Mouse (Mus musculus) heart, embryonic 15.5 days (tissue): Measurements from ENCODE around the gene Icam5. TPM values are rescaled to one million over a fixed set of nuclear protein-coding genes. Genes with fewer than 3 reads are reported as not detected.
A peak's percentile ranks its signal among the peaks of the same experiment; 100 is the strongest.
"Not testable (repeated sequence)": the region's sequence is repeated elsewhere in the genome, so short reads cannot be mapped to it uniquely, and the experiment has no call there.

Experiments
- ATAC-seq: fragments of 200-750 bp; cut with Nextera tagmentation; replicated peaks from 2 replicates; pipeline ENCODE4 v1.8.0; 2017; ENCODE audit warnings: low read depth, moderate TSS enrichment; ENCODE audit not compliant: insufficient number of reproducible peaks, insufficient read depth, low FRiP score
- H3K27ac ChIP-seq: fragments of 300-500 bp; sonication (generic); 2 replicates; pipeline ENCODE4 v1.5.1; 2015; ENCODE audit warnings: mild to moderate bottlenecking, inconsistent platforms
- H3K27me3 ChIP-seq: fragments of 300-500 bp; sonication (generic); 2 replicates; pipeline ENCODE4 v1.6.1; 2015; ENCODE audit warnings: inconsistent platforms
- H3K36me3 ChIP-seq: fragments of 300-500 bp; sonication (generic); 2 replicates; pipeline ENCODE4 v1.6.1; 2015; ENCODE audit warnings: mild to moderate bottlenecking, inconsistent platforms
- H3K4me1 ChIP-seq: fragments of 300-500 bp; sonication (generic); replicated peaks from 2 replicates; pipeline ENCODE4 v1.6.1; 2015; ENCODE audit warnings: inconsistent platforms
- H3K4me2 ChIP-seq: fragments of 300-500 bp; sonication (generic); 2 replicates; pipeline ENCODE4 v1.6.1; 2015; ENCODE audit warnings: inconsistent platforms, mild to moderate bottlenecking, moderate library complexity
- H3K4me3 ChIP-seq: fragments of 300-500 bp; sonication (generic); 2 replicates; pipeline ENCODE4 v1.5.1; 2015; ENCODE audit warnings: mild to moderate bottlenecking, inconsistent platforms
- H3K9ac ChIP-seq: fragments of 300-500 bp; sonication (generic); 2 replicates; pipeline ENCODE4 v1.6.1; 2015; ENCODE audit warnings: mild to moderate bottlenecking, inconsistent platforms
- H3K9me3 ChIP-seq: fragments of 300-500 bp; sonication (generic); replicated peaks from 2 replicates; pipeline ENCODE4 v1.6.1; 2016; ENCODE audit warnings: inconsistent platforms
- WGBS: fragments of 180-500 bp; shearing (Covaris S2); methylation state at CpG from one replicate; pipeline ENCODE4 v1.1.7; 2015; ENCODE audit warnings: mixed read lengths; 5-methylcytosine and 5-hydroxymethylcytosine counted together
- polyA plus RNA-seq: library from polyadenylated mRNA; unstranded; fragments of >200 nt; fragmentation: Nextera tagmentation; extraction: Ambion mirVana; gene quantifications from 2 replicates; pipeline ENCODE4 v1.2.1, GENCODE M21; 2015

Icam5 gene
- polyA plus RNA-seq, 1 experiment from 2014 or later, result 0.04 TPM

- Histone ChIP-seq H3K4me3 (no peak overlapping the region), H3K4me2 (no peak overlapping the region), H3K9ac (0 out of 2 replicates have a peak overlapping the region, but pooled peaks have one; percentile 12), H3K9me3 (no peaks in the 10 kb centered on the region), H3K36me3 (peaks cover 12% of the 10 kb centered on the region; the same call in 1 of the 2 replicates), H3K27ac (no peak overlapping the region), H3K4me1 (peaks cover 9% of the 10 kb centered on the region), H3K27me3 (no peaks in the 10 kb centered on the region)
- ATAC-seq, result no peak
Measured at GRCm38 (mm10) chr9:21000811-21001210, 31.1 kb upstream of the Icam5 start.

GRCm38 (mm10) chr9:21001651-21002200, 30.1 kb upstream of the Icam5 start:
- Histone ChIP-seq H3K4me3 (no peak overlapping the region), H3K9me3 (no peaks in the 10 kb centered on the region), H3K4me1 (peaks cover 9% of the 10 kb centered on the region), H3K9ac (no peak overlapping the region), H3K27me3 (no peaks in the 10 kb centered on the region), H3K36me3 (peaks cover 20% of the 10 kb centered on the region), H3K4me2 (peak overlapping the region; percentile 88; the same call in 1 of the 2 replicates), H3K27ac (no peak overlapping the region)
- WGBS, result 67% methylated on average over 6 of the region's 6 CpGs
- ATAC-seq, result no peak

GRCm38 (mm10) chr9:21002270-21002626, 29.6 kb upstream of the Icam5 start:
- peak overlapping the region; percentile 90 for H3K27ac ChIP-seq
- 10% methylated on average over 7 of the region's 7 CpGs for WGBS

GRCm38 (mm10) chr9:21002627-21003551, 29.0 kb upstream of the Icam5 start, which contains the start of gene Mrpl4:
Mrpl4 (plus strand) TSS chr9:21002738.
- H3K9ac ChIP-seq, result peak within 1 kb of the TSS; percentile 86
- WGBS, result under 1% methylated on average over 72 of the region's 72 CpGs
- peak within 1 kb of the TSS; percentile 90 for H3K27ac ChIP-seq
- H3K4me3 ChIP-seq, result peak within 1 kb of the TSS; percentile 98
- no peaks in the 10 kb centered on the region for H3K27me3 ChIP-seq
- no peaks in the 10 kb centered on the region for H3K9me3 ChIP-seq
- H3K36me3 ChIP-seq, result peaks cover 32% of the 10 kb centered on the region
- peaks cover 9% of the 10 kb centered on the region for H3K4me1 ChIP-seq
- peak within 1 kb of the TSS; percentile 88 for H3K4me2 ChIP-seq
- ATAC-seq, result peak; percentile 80

More at GRCm38 (mm10) chr9:21002270-21002626, 29.6 kb upstream of the Icam5 start:
- H3K4me2 ChIP-seq, result peak overlapping the region; percentile 88
- no peaks in the 10 kb centered on the region for H3K9me3 ChIP-seq
- peaks cover 9% of the 10 kb centered on the region for H3K4me1 ChIP-seq
- peak overlapping the region; percentile 98 for H3K4me3 ChIP-seq
- H3K27me3 ChIP-seq, result no peaks in the 10 kb centered on the region
- 0 out of 2 replicates have a peak, but pooled peaks have one; percentile 3 for ATAC-seq
- peak overlapping the region; percentile 86 for H3K9ac ChIP-seq
- peaks cover 25% of the 10 kb centered on the region for H3K36me3 ChIP-seq

- no peaks in the 10 kb centered on the region for H3K9me3 ChIP-seq
- no peak overlapping the region for H3K9ac ChIP-seq
- H3K4me2 ChIP-seq, result no peak overlapping the region
- no peak overlapping the region for H3K4me3 ChIP-seq
- no peak for ATAC-seq
- H3K4me1 ChIP-seq, result peaks cover 11% of the 10 kb centered on the region
- no peaks in the 10 kb centered on the region for H3K27me3 ChIP-seq
- WGBS, result 92% methylated on average over 10 of the region's 10 CpGs
- no peak overlapping the region for H3K27ac ChIP-seq
- peaks cover 42% of the 10 kb centered on the region for H3K36me3 ChIP-seq
Measured at GRCm38 (mm10) chr9:21007313-21007952, 24.4 kb upstream of the Icam5 start.

GRCm38 (mm10) chr9:21008007-21008406, 23.9 kb upstream of the Icam5 start:
- no peak for ATAC-seq
- Histone ChIP-seq H3K27ac (no peak overlapping the region), H3K9ac (no peak overlapping the region), H3K4me1 (peaks cover 11% of the 10 kb centered on the region), H3K4me2 (no peak overlapping the region), H3K36me3 (peaks cover 42% of the 10 kb centered on the region), H3K4me3 (no peak overlapping the region), H3K27me3 (no peaks in the 10 kb centered on the region), H3K9me3 (no peaks in the 10 kb centered on the region)
- WGBS, result 78% methylated on average over 7 of the region's 7 CpGs

- H3K9ac ChIP-seq, result no peak overlapping the region
- H3K4me1 ChIP-seq, result peaks cover 12% of the 10 kb centered on the region
- no peak overlapping the region for H3K4me3 ChIP-seq
- no peaks in the 10 kb centered on the region for H3K9me3 ChIP-seq
- WGBS, result 32% methylated on average over 2 of the region's 2 CpGs
- H3K36me3 ChIP-seq, result peaks cover 33% of the 10 kb centered on the region
- no peak overlapping the region for H3K27ac ChIP-seq
- no peak for ATAC-seq
- H3K4me2 ChIP-seq, result no peak overlapping the region
- peaks cover 8% of the 10 kb centered on the region; the same call in 1 of the 2 replicates for H3K27me3 ChIP-seq
Measured at GRCm38 (mm10) chr9:21010362-21010761, 21.5 kb upstream of the Icam5 start.

GRCm38 (mm10) chr9:21010939-21011541, 20.8 kb upstream of the Icam5 start:
- H3K9me3 ChIP-seq, H3K4me3 ChIP-seq, H3K9ac ChIP-seq, H3K4me2 ChIP-seq, ATAC-seq: not testable (repeated sequence)
- Histone ChIP-seq H3K4me1 (peaks cover 19% of the 10 kb centered on the region), H3K27me3 (peaks cover 14% of the 10 kb centered on the region; the same call in 1 of the 2 replicates), H3K27ac (peak overlapping the region; percentile 69; the same call in 1 of the 2 replicates), H3K36me3 (peaks cover 28% of the 10 kb centered on the region)
- 70% methylated on average over 9 of the region's 9 CpGs for WGBS

- 40% methylated on average over 5 of the region's 5 CpGs for WGBS
- Histone ChIP-seq H3K4me1 (peaks cover 24% of the 10 kb centered on the region), H3K27ac (peak overlapping the region; percentile 69), H3K4me3 (no peak overlapping the region), H3K9ac (no peak overlapping the region), H3K36me3 (peaks cover 21% of the 10 kb centered on the region), H3K27me3 (peaks cover 21% of the 10 kb centered on the region), H3K4me2 (no peak overlapping the region), H3K9me3 (no peaks in the 10 kb centered on the region)
- peak; percentile 45; the same call in 1 of the 2 replicates for ATAC-seq
Measured at GRCm38 (mm10) chr9:21011846-21012312, 20.0 kb upstream of the Icam5 start.

GRCm38 (mm10) chr9:21012368-21012767, 19.5 kb upstream of the Icam5 start:
- no peak overlapping the region for H3K4me3 ChIP-seq
- ATAC-seq, result no peak
- H3K4me1 ChIP-seq, result peaks cover 28% of the 10 kb centered on the region
- H3K9ac ChIP-seq, result no peak overlapping the region
- H3K27me3 ChIP-seq, result peaks cover 25% of the 10 kb centered on the region
- H3K9me3 ChIP-seq, result no peaks in the 10 kb centered on the region
- peak overlapping the region; percentile 69 for H3K27ac ChIP-seq
- WGBS, result 38% methylated on average over 1 of the region's 1 CpGs
- H3K36me3 ChIP-seq, result peaks cover 16% of the 10 kb centered on the region
- H3K4me2 ChIP-seq, result no peak overlapping the region
